Mouse (Mus musculus) T-helper 17 cell (primary cell): Measurements from ENCODE around the gene Zfp827.

Source experiments
- in situ Hi-C, 2 experiments: fragments of 300-600 bp; cut with MboI, MseI; formaldehyde crosslinking; loops; 1 replicate in 1 of 2; 2 replicates in 1 of 2; pipeline ENCODE4 v1.15.1; 2025; ENCODE audit warnings: high pct_unique_total_duplicates in 2 of 2

The Zfp827 gene

GRCm38 (mm10) chr8:79150544-79151192 is 122.4 kb downstream of the Zfp827 start:
- in situ Hi-C loops = no loop called here

- in situ Hi-C loops = no loop called here
Measured at GRCm38 (mm10) chr8:79151644-79152043, 123.4 kb downstream of the Zfp827 start.

- in situ Hi-C loops = no loop called here
Measured at GRCm38 (mm10) chr8:79153201-79153600, 125.0 kb downstream of the Zfp827 start.

DNA sequence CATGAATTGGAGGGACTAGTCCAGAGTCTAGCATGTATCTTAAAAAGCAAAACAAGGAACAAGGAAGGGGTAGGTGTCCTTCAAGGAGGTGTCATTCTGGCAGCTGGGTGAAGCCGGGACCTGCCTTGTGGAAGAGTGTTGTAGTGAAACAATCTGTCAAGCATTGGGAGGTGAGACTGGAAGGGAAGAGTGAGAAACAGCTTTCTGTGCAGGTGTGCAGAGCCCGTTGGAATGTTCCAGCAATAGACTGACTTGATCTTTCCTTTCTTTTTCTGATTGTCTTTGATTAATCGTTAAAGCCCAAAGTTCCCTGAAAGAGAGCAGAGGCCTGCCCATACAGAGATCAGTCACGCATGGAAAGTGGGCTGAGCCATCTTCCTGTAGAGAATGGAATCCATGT is 125.4 kb downstream of the Zfp827 start:
- in situ Hi-C loops = no loop called here

- in situ Hi-C loops = no loop called here
Measured at GRCm38 (mm10) chr8:79155556-79156161, 127.4 kb downstream of the Zfp827 start.

GRCm38 (mm10) chr8:79157366-79157765 is 129.1 kb downstream of the Zfp827 start:
- in situ Hi-C loops = no loop called here

GRCm38 (mm10) chr8:79158357-79158756 is 130.1 kb downstream of the Zfp827 start:
- in situ Hi-C loops = no loop called here

DNA sequence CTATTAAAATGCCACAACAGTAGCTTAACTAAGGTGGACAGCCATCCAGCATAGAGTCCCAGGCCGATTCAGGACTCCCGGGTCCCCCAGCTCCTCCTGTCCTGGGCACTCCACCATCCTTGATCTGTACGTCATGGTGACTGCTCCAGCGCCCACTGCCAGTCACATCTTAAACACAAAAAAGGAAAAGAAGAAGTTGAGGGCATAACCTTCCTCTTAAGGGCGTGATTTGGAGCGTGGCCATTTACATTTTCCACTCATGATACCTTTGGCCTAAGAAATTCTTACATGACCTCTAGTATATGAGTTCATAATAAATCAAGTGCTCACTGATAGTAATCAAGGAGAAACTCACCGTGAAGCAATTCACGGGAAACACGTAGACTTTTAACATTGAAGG is 131.2 kb downstream of the Zfp827 start:
- in situ Hi-C loops = no loop called here

DNA sequence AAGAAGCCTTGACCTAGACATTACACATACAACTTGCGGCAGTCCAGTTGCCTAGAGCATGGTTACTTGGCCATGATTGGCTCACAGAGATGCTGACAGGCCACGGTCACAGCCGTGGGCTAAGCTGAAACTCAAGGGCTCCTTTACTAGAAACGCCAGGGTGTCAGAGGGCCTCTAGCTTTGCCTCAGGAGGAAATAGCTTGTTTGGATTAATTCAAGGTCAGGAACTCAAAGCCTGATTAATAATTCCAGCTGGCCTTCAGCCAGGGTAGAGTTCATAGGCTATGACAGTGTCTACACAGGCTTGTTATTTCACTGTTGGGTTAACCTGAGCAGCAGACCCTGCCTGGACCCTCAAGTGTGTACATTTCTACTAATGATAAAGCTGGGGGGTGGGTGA is 132.1 kb downstream of the Zfp827 start:
- in situ Hi-C loops = no loop called here

DNA sequence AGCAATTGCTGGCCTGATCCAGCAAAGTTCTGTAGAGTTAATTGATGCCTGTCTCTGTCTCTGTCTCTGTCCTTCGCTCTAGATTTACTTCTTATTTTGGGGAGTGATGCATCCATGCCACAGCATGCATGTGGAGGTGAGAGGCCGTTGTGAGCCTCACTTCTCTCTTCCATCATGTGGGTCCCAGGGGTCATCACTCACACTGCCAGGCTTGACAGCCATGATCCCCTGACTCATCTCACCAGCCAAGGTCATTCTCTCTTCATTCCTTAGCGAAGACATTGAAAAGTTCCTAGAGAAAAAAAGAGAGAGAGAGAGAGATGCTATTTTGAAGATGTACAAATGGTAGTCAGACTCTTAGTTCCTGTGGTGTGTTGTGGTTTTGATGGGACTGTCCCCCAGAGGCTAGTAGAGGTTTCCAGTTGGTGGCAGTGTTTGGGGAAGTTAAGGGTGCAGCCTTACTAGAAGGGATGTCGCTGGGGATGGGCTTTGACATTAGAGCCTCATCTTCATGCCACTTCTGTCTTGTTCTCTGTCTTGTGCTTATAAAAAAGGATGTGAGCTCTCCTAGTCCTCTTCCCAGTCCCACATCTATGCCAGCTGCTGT is 133.0 kb downstream of the Zfp827 start:
- in situ Hi-C loops = no loop called here

DNA sequence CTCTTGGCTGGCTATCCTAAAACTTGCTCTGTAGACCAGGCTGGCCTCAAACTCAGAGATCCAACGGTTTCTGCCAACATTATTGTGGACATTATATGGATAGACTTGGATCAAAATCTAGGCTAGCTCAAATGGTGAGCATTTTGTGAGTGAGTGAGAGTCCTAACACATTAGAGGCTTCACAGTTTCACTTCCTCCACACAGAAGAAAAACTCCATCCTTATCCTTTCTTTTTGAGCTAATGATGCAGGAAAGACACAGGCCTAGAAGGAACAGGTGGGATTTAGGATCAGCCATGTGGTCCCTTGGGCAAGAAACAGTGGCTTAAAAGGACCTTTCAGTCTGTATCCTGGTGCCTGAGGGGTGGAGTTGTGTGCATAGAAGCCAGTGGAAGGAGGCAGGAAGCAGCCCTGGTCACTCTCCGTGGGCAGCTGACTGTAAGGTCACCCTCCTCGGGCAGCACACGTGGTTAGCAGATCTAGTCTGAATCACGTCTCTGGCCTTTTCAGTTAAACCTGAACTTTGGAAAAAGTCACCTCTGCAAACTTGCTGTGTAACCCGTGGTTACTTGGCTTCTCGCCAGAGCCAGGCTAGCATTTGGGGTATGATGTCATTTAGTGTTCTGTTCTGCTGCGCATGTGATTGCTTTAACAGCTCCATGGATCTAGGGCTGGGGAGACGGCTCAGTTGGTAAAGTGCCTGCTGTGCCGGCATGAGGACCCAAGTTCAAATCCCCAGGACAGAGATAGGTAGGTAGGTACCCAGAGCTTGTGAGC is 134.5 kb downstream of the Zfp827 start:
- in situ Hi-C loops = no loop called here

GRCm38 (mm10) chr8:79164336-79164735 is 136.1 kb downstream of the Zfp827 start:
- in situ Hi-C loops = no loop called here

- in situ Hi-C loops = loop anchor here in 1 of 2 experiments (5.0 kb wide), 1 partner anchor 48 kb away; no protein-coding TSS in a partner anchor
Measured at GRCm38 (mm10) chr8:79165276-79165675, 137.0 kb downstream of the Zfp827 start.

DNA sequence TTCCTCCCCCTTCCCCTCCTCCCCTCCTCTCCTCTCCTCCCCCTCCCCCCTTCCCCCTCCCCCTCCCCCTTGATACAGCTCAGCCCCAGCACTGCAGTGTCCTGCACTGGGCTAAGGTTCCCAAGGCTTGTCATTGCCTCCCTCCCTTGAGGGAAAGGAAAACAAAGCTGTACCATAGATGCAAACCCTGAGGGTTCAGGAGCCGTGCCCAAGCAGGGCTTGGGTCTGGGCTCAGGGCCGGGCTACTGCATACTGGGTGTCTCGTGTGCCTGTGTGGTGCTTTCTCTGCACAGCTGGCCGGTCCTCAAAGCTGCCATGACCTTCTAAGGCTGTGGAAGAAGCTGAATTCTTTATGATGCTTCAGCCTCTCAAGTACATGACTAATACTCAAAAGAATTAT is 145.4 kb downstream of the Zfp827 start:
- in situ Hi-C loops = no loop called here

DNA sequence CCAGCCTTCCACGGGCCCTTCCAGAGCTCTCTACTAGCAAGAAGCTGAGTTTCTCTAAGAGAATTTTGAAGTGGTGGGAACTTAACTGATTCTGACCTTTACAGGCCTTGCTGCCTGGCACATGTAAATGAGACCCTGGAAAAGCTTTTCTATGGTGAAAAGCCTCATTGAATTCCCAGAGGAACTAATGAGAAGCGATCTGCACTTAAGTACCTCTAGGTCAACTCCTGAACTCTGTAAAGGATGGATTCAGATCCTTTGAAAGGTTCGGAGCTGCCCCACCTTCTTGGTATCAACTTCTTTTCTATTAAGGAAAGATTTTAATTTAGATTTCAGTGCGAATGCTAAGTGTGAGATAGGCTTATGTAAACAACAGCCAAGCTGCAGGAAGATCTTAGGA is 147.8 kb downstream of the Zfp827 start:
- in situ Hi-C loops = no loop called here

DNA sequence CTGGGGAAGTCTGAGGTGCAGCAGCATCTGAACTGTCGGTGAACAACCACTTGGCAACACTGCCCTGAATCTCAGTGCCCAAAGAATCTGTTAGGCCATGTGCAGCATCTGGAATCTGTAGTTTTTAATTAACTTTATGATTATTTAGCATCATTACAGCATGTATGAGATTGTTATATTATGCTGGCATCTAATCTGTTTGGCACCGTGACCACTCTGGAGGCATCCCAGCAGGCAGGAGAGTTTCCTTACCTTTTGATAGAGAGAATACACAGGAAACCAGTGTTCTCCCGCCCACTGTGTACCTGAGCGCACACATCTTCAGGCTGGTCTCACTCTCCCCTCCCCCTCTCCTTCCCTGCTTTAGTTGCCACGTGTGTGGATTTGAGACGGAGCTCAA is 151.4 kb downstream of the Zfp827 start:
- in situ Hi-C loops = no loop called here

GRCm38 (mm10) chr8:79185488-79185887 is 157.3 kb downstream of the Zfp827 start:
- in situ Hi-C loops = no loop called here

GRCm38 (mm10) chr8:79190071-79190470 is 161.8 kb downstream of the Zfp827 start:
- in situ Hi-C loops = no loop called here

DNA sequence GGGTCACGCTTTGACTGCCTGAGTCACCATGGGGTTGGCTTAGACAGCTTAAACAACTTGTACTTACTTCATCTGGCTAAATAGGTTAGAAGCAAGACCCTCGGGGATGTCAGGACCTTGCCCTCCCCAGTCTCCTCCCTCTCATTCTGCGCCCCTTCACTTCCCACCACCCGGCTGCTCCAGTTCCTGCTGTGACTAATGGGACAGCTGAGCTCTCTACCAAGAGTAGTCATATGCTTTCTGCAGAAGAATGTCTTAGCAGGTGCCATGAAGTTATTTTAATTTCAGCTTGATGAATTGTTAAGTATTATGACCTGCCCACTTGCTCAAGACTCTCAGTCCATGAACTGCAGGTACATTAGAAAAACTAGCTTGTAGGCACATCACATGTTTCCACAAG is 168.2 kb downstream of the Zfp827 start:
- in situ Hi-C loops = no loop called here

GRCm38 (mm10) chr8:79198675-79199074 is 170.4 kb downstream of the Zfp827 start:
- in situ Hi-C loops = no loop called here

DNA sequence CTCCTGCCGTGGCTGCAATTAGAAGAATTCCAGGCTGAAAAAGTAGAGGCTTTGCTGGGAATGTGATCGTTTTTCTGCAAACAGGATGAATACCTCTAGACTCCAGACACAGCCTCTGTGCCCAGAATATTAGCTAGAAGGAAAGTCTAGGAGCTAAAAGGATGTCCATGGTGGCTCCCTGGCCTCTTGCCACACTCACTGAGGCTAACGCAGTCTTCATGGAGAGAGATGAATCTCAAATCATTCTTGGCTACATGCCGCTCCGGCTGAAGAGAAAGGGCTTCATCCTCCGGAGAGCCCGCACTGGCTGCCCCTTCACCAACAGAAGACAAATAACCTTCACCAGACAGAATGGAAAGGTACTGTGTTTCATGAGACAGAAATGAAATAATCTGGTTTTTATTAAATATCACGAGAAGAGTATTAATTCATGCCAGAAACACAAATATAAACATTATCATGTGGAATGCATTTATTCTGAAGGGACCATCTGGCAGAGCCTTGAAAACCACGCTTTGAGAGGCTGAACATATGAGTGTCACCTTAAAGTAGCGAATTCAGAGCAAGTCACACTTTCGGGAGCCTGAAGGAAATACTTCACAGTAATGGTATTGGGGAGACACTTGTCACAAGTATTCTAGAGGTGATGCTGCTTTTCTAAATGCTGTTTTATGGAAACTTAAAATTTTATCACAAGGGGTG is 173.4 kb downstream of the Zfp827 start:
- in situ Hi-C loops = loop anchor here in 1 of 2 experiments (25.0 kb wide), 1 partner anchor 1139 kb away; no protein-coding TSS in a partner anchor

GRCm38 (mm10) chr8:79206895-79207294 is 178.7 kb downstream of the Zfp827 start:
- in situ Hi-C loops = loop anchor here in 1 of 2 experiments (25.0 kb wide), 1 partner anchor 1145 kb away; no protein-coding TSS in a partner anchor
